Mouse (Mus musculus) ovary, postnatal 10 days (tissue): ENCODE results near the gene Scnn1g.

Source experiments
- DNase-seq: peaks from one replicate; pipeline ENCODE4 v3.0.0; 2022; ENCODE audit warnings: low spot score

Gene Scnn1g

GRCm38 (mm10) chr7:121778553-121778952 lies 44.3 kb downstream of the Scnn1g start:
- DNase-seq = no peak

GRCm38 (mm10) chr7:121778980-121779379 lies 44.7 kb downstream of the Scnn1g start:
- no peak for DNase-seq

- no peak for DNase-seq
Measured at GRCm38 (mm10) chr7:121779409-121779808, 45.1 kb downstream of the Scnn1g start.

GRCm38 (mm10) chr7:121782188-121782909 lies 48.1 kb downstream of the Scnn1g start:
- no peak for DNase-seq

GRCm38 (mm10) chr7:121785651-121786228 lies 51.5 kb downstream of the Scnn1g start:
- DNase-seq = no peak

- no peak for DNase-seq
Measured at GRCm38 (mm10) chr7:121797781-121798180, 63.5 kb downstream of the Scnn1g start.

- DNase-seq = no peak
Measured at GRCm38 (mm10) chr7:121802471-121802870, 68.2 kb downstream of the Scnn1g start.

- no peak for DNase-seq
Measured at GRCm38 (mm10) chr7:121803011-121803410, 68.7 kb downstream of the Scnn1g start.

- DNase-seq = no peak
Measured at GRCm38 (mm10) chr7:121805811-121806496, 71.7 kb downstream of the Scnn1g start.

GRCm38 (mm10) chr7:121807726-121808580 lies 73.7 kb downstream of the Scnn1g start:
- no peak for DNase-seq
